Mouse (Mus musculus): ENCODE data around the gene Defb48.

Gene Defb48

DNA sequence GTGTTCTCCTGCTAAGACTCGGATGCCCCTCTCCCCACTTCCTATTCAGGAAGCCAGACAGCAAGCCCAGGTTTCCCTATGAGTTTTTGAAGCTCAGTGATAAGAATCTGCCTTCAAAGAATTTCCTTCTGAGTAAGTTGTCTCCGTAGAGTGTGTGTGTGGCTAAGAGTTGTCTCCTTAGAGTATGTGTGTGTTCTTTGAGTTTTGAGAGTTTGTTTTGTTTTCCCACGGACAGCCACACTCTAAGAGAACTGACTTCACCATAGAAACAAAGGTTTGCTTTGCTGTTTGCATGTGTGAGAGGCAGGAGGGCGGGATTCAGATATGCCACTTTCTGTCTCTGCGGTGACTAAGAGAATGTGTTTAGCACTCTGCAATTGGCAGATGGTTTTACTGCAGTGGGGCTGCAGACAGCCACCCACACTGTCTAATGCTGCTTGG lies 56.2 kb downstream of the Defb48 start:
- no peak for DNase-seq (ENCODE audit: low spot score in 2 of 2)

All from heart, adult 9 months (tissue).